Mouse (Mus musculus): ENCODE data around the gene Shmt2. TPM values are rescaled to one million over a fixed set of nuclear protein-coding genes. Genes with fewer than 3 reads are reported as not detected.

Shmt2 gene
- polyA plus RNA-seq, 1 experiment, result 171 TPM

- Histone ChIP-seq H3K4me1 (replicated peaks; ENCODE audit: control insufficient read depth, insufficient read depth, low read length) (no peaks in the 10 kb centered on the region; the same call in 1 of the 2 replicates), H3K36me3 (ENCODE audit: control insufficient read depth, insufficient read depth, low read length) (no peaks in the 10 kb centered on the region), H3K27me3 (ENCODE audit: control insufficient read depth, insufficient read depth, low read length) (no peaks in the 10 kb centered on the region), H3K27ac (ENCODE audit: control insufficient read depth, insufficient read depth, low read length) (no peak overlapping the region), H3K4me3 (ENCODE audit: control insufficient read depth, insufficient read depth, low read length) (no peak overlapping the region)
- TF ChIP-seq POLR2A (IDR thresholded peaks at IDR 0.05; ENCODE audit: control insufficient read depth, extremely low read depth, insufficient read depth, low read length, poor library complexity) (no peak), CTCF (IDR thresholded peaks at IDR 0.05; ENCODE audit: borderline replicate concordance, control insufficient read depth, extremely low read depth, insufficient read depth, low read length, poor library complexity) (no peak)
- 29% methylated on average over 8 of the region's 8 CpGs for WGBS
- no peak for DNase-seq
These were observed 41.6 kb upstream of the Shmt2 start for GRCm38 (mm10) chr10:127563840-127564239.

GRCm38 (mm10) chr10:127561145-127561544 lies 38.9 kb upstream of the Shmt2 start:
- DNase-seq, result no peak
- Histone ChIP-seq H3K4me1 (replicated peaks; ENCODE audit: control insufficient read depth, insufficient read depth, low read length) (no peaks in the 10 kb centered on the region; the same call in 1 of the 2 replicates), H3K4me3 (ENCODE audit: control insufficient read depth, insufficient read depth, low read length) (no peak overlapping the region), H3K36me3 (ENCODE audit: control insufficient read depth, insufficient read depth, low read length) (no peaks in the 10 kb centered on the region), H3K27me3 (ENCODE audit: control insufficient read depth, insufficient read depth, low read length) (no peaks in the 10 kb centered on the region), H3K27ac (ENCODE audit: control insufficient read depth, insufficient read depth, low read length) (no peak overlapping the region)
- no peak for TF ChIP-seq CTCF (IDR thresholded peaks at IDR 0.05; ENCODE audit: borderline replicate concordance, control insufficient read depth, extremely low read depth, insufficient read depth, low read length, poor library complexity)
- no peak for TF ChIP-seq POLR2A (IDR thresholded peaks at IDR 0.05; ENCODE audit: control insufficient read depth, extremely low read depth, insufficient read depth, low read length, poor library complexity)

- H3K36me3 ChIP-seq (ENCODE audit: control insufficient read depth, insufficient read depth, low read length), result no peaks in the 10 kb centered on the region
- H3K4me3 ChIP-seq (ENCODE audit: control insufficient read depth, insufficient read depth, low read length), result no peak overlapping the region
- 93% methylated on average over 13 of the region's 13 CpGs for WGBS
- peak; percentile 71 for TF ChIP-seq CTCF (IDR thresholded peaks at IDR 0.05; ENCODE audit: borderline replicate concordance, control insufficient read depth, extremely low read depth, insufficient read depth, low read length, poor library complexity)
- no peak for TF ChIP-seq POLR2A (IDR thresholded peaks at IDR 0.05; ENCODE audit: control insufficient read depth, extremely low read depth, insufficient read depth, low read length, poor library complexity)
- H3K27me3 ChIP-seq (ENCODE audit: control insufficient read depth, insufficient read depth, low read length), result no peaks in the 10 kb centered on the region
- no peaks in the 10 kb centered on the region for H3K4me1 ChIP-seq (replicated peaks; ENCODE audit: control insufficient read depth, insufficient read depth, low read length)
- no peak for DNase-seq
- no peak overlapping the region for H3K27ac ChIP-seq (ENCODE audit: control insufficient read depth, insufficient read depth, low read length)
These were observed 35.2 kb upstream of the Shmt2 start for GRCm38 (mm10) chr10:127557397-127557796.

GRCm38 (mm10) chr10:127555703-127556102 lies 33.5 kb upstream of the Shmt2 start:
- no peak for TF ChIP-seq POLR2A (IDR thresholded peaks at IDR 0.05; ENCODE audit: control insufficient read depth, extremely low read depth, insufficient read depth, low read length, poor library complexity)
- TF ChIP-seq CTCF (IDR thresholded peaks at IDR 0.05; ENCODE audit: borderline replicate concordance, control insufficient read depth, extremely low read depth, insufficient read depth, low read length, poor library complexity), result peak; percentile 65; the same call in 1 of the 2 replicates
- H3K36me3 ChIP-seq (ENCODE audit: control insufficient read depth, insufficient read depth, low read length), result no peaks in the 10 kb centered on the region
- H3K4me1 ChIP-seq (replicated peaks; ENCODE audit: control insufficient read depth, insufficient read depth, low read length), result no peaks in the 10 kb centered on the region
- no peaks in the 10 kb centered on the region for H3K27me3 ChIP-seq (ENCODE audit: control insufficient read depth, insufficient read depth, low read length)
- 96% methylated on average over 18 of the region's 18 CpGs for WGBS
- H3K27ac ChIP-seq (ENCODE audit: control insufficient read depth, insufficient read depth, low read length), result no peak overlapping the region
- H3K4me3 ChIP-seq (ENCODE audit: control insufficient read depth, insufficient read depth, low read length), result no peak overlapping the region
- peak; percentile 32 for DNase-seq

GRCm38 (mm10) chr10:127549892-127550291 lies 27.6 kb upstream of the Shmt2 start:
- no peak overlapping the region for H3K27ac ChIP-seq (ENCODE audit: control insufficient read depth, insufficient read depth, low read length)
- no peak for DNase-seq
- H3K4me1 ChIP-seq (replicated peaks; ENCODE audit: control insufficient read depth, insufficient read depth, low read length), result no peaks in the 10 kb centered on the region
- H3K36me3 ChIP-seq (ENCODE audit: control insufficient read depth, insufficient read depth, low read length), result no peaks in the 10 kb centered on the region
- H3K4me3 ChIP-seq (ENCODE audit: control insufficient read depth, insufficient read depth, low read length), result no peak overlapping the region
- TF ChIP-seq CTCF (IDR thresholded peaks at IDR 0.05; ENCODE audit: borderline replicate concordance, control insufficient read depth, extremely low read depth, insufficient read depth, low read length, poor library complexity), result no peak
- TF ChIP-seq POLR2A (IDR thresholded peaks at IDR 0.05; ENCODE audit: control insufficient read depth, extremely low read depth, insufficient read depth, low read length, poor library complexity), result no peak
- WGBS, result 96% methylated on average over 17 of the region's 17 CpGs
- H3K27me3 ChIP-seq (ENCODE audit: control insufficient read depth, insufficient read depth, low read length), result no peaks in the 10 kb centered on the region

GRCm38 (mm10) chr10:127548236-127548635 lies 26.0 kb upstream of the Shmt2 start:
- no peak overlapping the region for H3K4me3 ChIP-seq (ENCODE audit: control insufficient read depth, insufficient read depth, low read length)
- DNase-seq, result no peak
- no peak overlapping the region for H3K27ac ChIP-seq (ENCODE audit: control insufficient read depth, insufficient read depth, low read length)
- TF ChIP-seq CTCF (IDR thresholded peaks at IDR 0.05; ENCODE audit: borderline replicate concordance, control insufficient read depth, extremely low read depth, insufficient read depth, low read length, poor library complexity), result no peak
- WGBS, result 97% methylated on average over 15 of the region's 15 CpGs
- no peaks in the 10 kb centered on the region for H3K4me1 ChIP-seq (replicated peaks; ENCODE audit: control insufficient read depth, insufficient read depth, low read length)
- no peaks in the 10 kb centered on the region for H3K27me3 ChIP-seq (ENCODE audit: control insufficient read depth, insufficient read depth, low read length)
- no peaks in the 10 kb centered on the region for H3K36me3 ChIP-seq (ENCODE audit: control insufficient read depth, insufficient read depth, low read length)

GRCm38 (mm10) chr10:127546505-127546904 lies 24.3 kb upstream of the Shmt2 start:
- TF ChIP-seq CTCF (IDR thresholded peaks at IDR 0.05; ENCODE audit: borderline replicate concordance, control insufficient read depth, extremely low read depth, insufficient read depth, low read length, poor library complexity), result no peak
- no peak for TF ChIP-seq POLR2A (IDR thresholded peaks at IDR 0.05; ENCODE audit: control insufficient read depth, extremely low read depth, insufficient read depth, low read length, poor library complexity)
- Histone ChIP-seq H3K27ac (ENCODE audit: control insufficient read depth, insufficient read depth, low read length) (no peak overlapping the region), H3K4me3 (ENCODE audit: control insufficient read depth, insufficient read depth, low read length) (no peak overlapping the region), H3K4me1 (replicated peaks; ENCODE audit: control insufficient read depth, insufficient read depth, low read length) (no peaks in the 10 kb centered on the region), H3K36me3 (ENCODE audit: control insufficient read depth, insufficient read depth, low read length) (no peaks in the 10 kb centered on the region), H3K27me3 (ENCODE audit: control insufficient read depth, insufficient read depth, low read length) (no peaks in the 10 kb centered on the region)
- no peak for DNase-seq
- WGBS, result 95% methylated on average over 7 of the region's 7 CpGs
